Mouse (Mus musculus): ENCODE results near the gene St6galnac4. TPM values are rescaled to one million over a fixed set of nuclear protein-coding genes. Genes with fewer than 3 reads are reported as not detected.
A peak's percentile ranks its signal among the peaks of the same experiment; 100 is the strongest.

Gene St6galnac4
- polyA plus RNA-seq, 1 experiment from 2014 or later = 7.9 TPM

GRCm38 (mm10) chr2:32620682-32621516, 34.0 kb downstream of the St6galnac4 start:
- Histone ChIP-seq H3K9ac (no peak overlapping the region), H3K27ac (replicated peaks) (peak overlapping the region; percentile 29; the same call in 1 of the 2 replicates), H3K27me3 (no peaks in the 10 kb centered on the region), H3K4me2 (no peak overlapping the region), H3K4me1 (replicated peaks) (peaks cover 46% of the 10 kb centered on the region), H3K36me3 (replicated peaks) (peaks cover 31% of the 10 kb centered on the region), H3K9me3 (replicated peaks) (no peaks in the 10 kb centered on the region), H3K4me3 (replicated peaks) (no peak overlapping the region)
- peak; percentile 54 for ATAC-seq (ENCODE audit: insufficient read depth)
- WGBS (ENCODE audit: insufficient replicate concordance) = 40% methylated on average over 4 of the region's 4 CpGs

GRCm38 (mm10) chr2:32621517-32621859, 34.6 kb downstream of the St6galnac4 start, which contains the start of gene Ak1:
TSS of gene Ak1 (plus strand) at chr2:32621758.
- H3K4me1 ChIP-seq (replicated peaks) = peaks cover 52% of the 10 kb centered on the region
- WGBS (ENCODE audit: insufficient replicate concordance) = 35% methylated on average over 7 of the region's 7 CpGs
- peak within 1 kb of the TSS; percentile 29 for H3K27ac ChIP-seq (replicated peaks)

GRCm38 (mm10) chr2:32624111-32624748, 37.3 kb downstream of the St6galnac4 start:
- no peak overlapping the region for H3K27ac ChIP-seq (replicated peaks)
- no peak for ATAC-seq (ENCODE audit: insufficient read depth)
- H3K36me3 ChIP-seq (replicated peaks) = peaks cover 2% of the 10 kb centered on the region
- no peak overlapping the region for H3K4me3 ChIP-seq (replicated peaks)
- no peaks in the 10 kb centered on the region for H3K9me3 ChIP-seq (replicated peaks)
- 59% methylated on average over 5 of the region's 5 CpGs for WGBS (ENCODE audit: insufficient replicate concordance)
- no peak overlapping the region for H3K9ac ChIP-seq
- no peaks in the 10 kb centered on the region for H3K27me3 ChIP-seq
- H3K4me1 ChIP-seq (replicated peaks) = peaks cover 58% of the 10 kb centered on the region
- no peak overlapping the region for H3K4me2 ChIP-seq

More at GRCm38 (mm10) chr2:32621517-32621859, 34.6 kb downstream of the St6galnac4 start, which contains the start of gene Ak1:
- no peak within 1 kb of the TSS for H3K9ac ChIP-seq
- no peaks in the 10 kb centered on the region for H3K9me3 ChIP-seq (replicated peaks)
- no peak within 1 kb of the TSS for H3K4me2 ChIP-seq
- H3K4me3 ChIP-seq (replicated peaks) = no peak within 1 kb of the TSS
- no peak for ATAC-seq (ENCODE audit: insufficient read depth)
- no peaks in the 10 kb centered on the region for H3K27me3 ChIP-seq
- peaks cover 26% of the 10 kb centered on the region for H3K36me3 ChIP-seq (replicated peaks)

GRCm38 (mm10) chr2:32625212-32625872, 38.4 kb downstream of the St6galnac4 start:
- 8% methylated on average over 13 of the region's 13 CpGs for WGBS (ENCODE audit: insufficient replicate concordance)
- Histone ChIP-seq H3K4me1 (replicated peaks) (peaks cover 47% of the 10 kb centered on the region), H3K4me2 (peak overlapping the region; percentile 56), H3K27ac (replicated peaks) (no peak overlapping the region), H3K27me3 (no peaks in the 10 kb centered on the region), H3K9ac (no peak overlapping the region), H3K36me3 (replicated peaks) (no peaks in the 10 kb centered on the region), H3K9me3 (replicated peaks) (no peaks in the 10 kb centered on the region), H3K4me3 (replicated peaks) (peak overlapping the region; percentile 24)
- 0 out of 2 replicates have a peak, but pooled peaks have one; percentile 7 for ATAC-seq (ENCODE audit: insufficient read depth)

- no peaks in the 10 kb centered on the region for H3K36me3 ChIP-seq (replicated peaks)
- no peak overlapping the region for H3K4me3 ChIP-seq (replicated peaks)
- H3K4me1 ChIP-seq (replicated peaks) = peaks cover 40% of the 10 kb centered on the region
- 0 out of 2 replicates have a peak, but pooled peaks have one; percentile 4 for ATAC-seq (ENCODE audit: insufficient read depth)
- H3K4me2 ChIP-seq = no peak overlapping the region
- H3K9ac ChIP-seq = no peak overlapping the region
- H3K27ac ChIP-seq (replicated peaks) = no peak overlapping the region
- no peaks in the 10 kb centered on the region for H3K9me3 ChIP-seq (replicated peaks)
- 62% methylated on average over 5 of the region's 5 CpGs for WGBS (ENCODE audit: insufficient replicate concordance)
- H3K27me3 ChIP-seq = no peaks in the 10 kb centered on the region
These were observed 39.2 kb downstream of the St6galnac4 start for GRCm38 (mm10) chr2:32625873-32626694.

GRCm38 (mm10) chr2:32627266-32628043, 40.6 kb downstream of the St6galnac4 start:
- 75% methylated on average over 20 of the region's 20 CpGs for WGBS (ENCODE audit: insufficient replicate concordance)
- no peak overlapping the region for H3K9ac ChIP-seq
- H3K4me1 ChIP-seq (replicated peaks) = peaks cover 33% of the 10 kb centered on the region
- H3K9me3 ChIP-seq (replicated peaks) = no peaks in the 10 kb centered on the region
- no peak overlapping the region for H3K4me2 ChIP-seq
- H3K27ac ChIP-seq (replicated peaks) = no peak overlapping the region
- no peaks in the 10 kb centered on the region for H3K36me3 ChIP-seq (replicated peaks)
- no peaks in the 10 kb centered on the region for H3K27me3 ChIP-seq
- ATAC-seq (ENCODE audit: insufficient read depth) = no peak
- no peak overlapping the region for H3K4me3 ChIP-seq (replicated peaks)

- WGBS (ENCODE audit: insufficient replicate concordance) = 49% methylated on average over 4 of the region's 4 CpGs
- H3K4me2 ChIP-seq = no peak overlapping the region
- no peak overlapping the region for H3K9ac ChIP-seq
- no peaks in the 10 kb centered on the region for H3K36me3 ChIP-seq (replicated peaks)
- H3K9me3 ChIP-seq (replicated peaks) = no peaks in the 10 kb centered on the region
- peaks cover 33% of the 10 kb centered on the region for H3K4me1 ChIP-seq (replicated peaks)
- H3K27ac ChIP-seq (replicated peaks) = no peak overlapping the region
- H3K27me3 ChIP-seq = no peaks in the 10 kb centered on the region
- ATAC-seq (ENCODE audit: insufficient read depth) = no peak
- no peak overlapping the region for H3K4me3 ChIP-seq (replicated peaks)
These were observed 41.2 kb downstream of the St6galnac4 start for GRCm38 (mm10) chr2:32628044-32628550.

- no peak overlapping the region for H3K9ac ChIP-seq
- H3K4me3 ChIP-seq (replicated peaks) = no peak overlapping the region
- H3K4me2 ChIP-seq = no peak overlapping the region
- no peak for ATAC-seq (ENCODE audit: insufficient read depth)
- peaks cover 33% of the 10 kb centered on the region for H3K4me1 ChIP-seq (replicated peaks)
- H3K9me3 ChIP-seq (replicated peaks) = no peaks in the 10 kb centered on the region
- 70% methylated on average over 5 of the region's 5 CpGs for WGBS (ENCODE audit: insufficient replicate concordance)
- H3K36me3 ChIP-seq (replicated peaks) = no peaks in the 10 kb centered on the region
- no peak overlapping the region for H3K27ac ChIP-seq (replicated peaks)
- no peaks in the 10 kb centered on the region for H3K27me3 ChIP-seq
These were observed 41.8 kb downstream of the St6galnac4 start for GRCm38 (mm10) chr2:32628729-32629128.

- Histone ChIP-seq H3K4me3 (replicated peaks) (no peak overlapping the region), H3K27ac (replicated peaks) (no peak overlapping the region), H3K9me3 (replicated peaks) (no peaks in the 10 kb centered on the region), H3K27me3 (no peaks in the 10 kb centered on the region), H3K36me3 (replicated peaks) (no peaks in the 10 kb centered on the region), H3K4me2 (no peak overlapping the region), H3K4me1 (replicated peaks) (peaks cover 28% of the 10 kb centered on the region), H3K9ac (no peak overlapping the region)
- WGBS (ENCODE audit: insufficient replicate concordance) = 52% methylated on average over 9 of the region's 9 CpGs
- no peak for ATAC-seq (ENCODE audit: insufficient read depth)
These were observed 42.5 kb downstream of the St6galnac4 start for GRCm38 (mm10) chr2:32629276-32629976.

Measured in liver, embryonic 15.5 days (tissue).